Comparison of ENCODE assay signal across 12 mouse cellular contexts in genomic region chr2:144044726-144045125, GRCm38 (mm10). TPM values are rescaled to one million over a fixed set of nuclear protein-coding genes. Genes with fewer than 3 reads are reported as not detected.
DNase-seq lines count a peak whose midpoint lies in the region; TF ChIP-seq lines count a peak whose summit lies in the region.
"Had no signal": no experiment of that assay in that cellular context is flagged by ENCODE, and none has a peak within 500 bp of the region (broad histone marks: within the 10 kb centered on the region; RNA-seq: fewer than 3 reads in every experiment).

No protein-coding gene starts in this region.

- no peaks in the 10 kb centered on the region for H3K27me3 ChIP-seq in kidney, adult 2 months (replicated peaks; ENCODE audit: control insufficient read depth, insufficient read depth, low read length)
- no peaks in the 10 kb centered on the region for H3K27me3 ChIP-seq in embryonic facial prominence, embryonic 10.5 days (replicated peaks; ENCODE audit: low read depth, poor library complexity, severe bottlenecking)
- H3K27me3 ChIP-seq: forebrain, embryonic 15.5 days had no signal

- H3K9me3 ChIP-seq in embryonic facial prominence, embryonic 10.5 days: peaks cover 12% of the 10 kb centered on the region; the same call in 1 of the 2 replicates
- H3K9me3 ChIP-seq: forebrain, embryonic 15.5 days; limb, embryonic 10.5 days had no signal

- no peaks in the 10 kb centered on the region for H3K36me3 ChIP-seq in kidney, adult 2 months (ENCODE audit: control insufficient read depth, insufficient read depth, low read length)
- H3K36me3 ChIP-seq in embryonic facial prominence, embryonic 10.5 days (replicated peaks): no peaks in the 10 kb centered on the region
- H3K36me3 ChIP-seq: forebrain, embryonic 15.5 days; limb, embryonic 10.5 days had no signal

- no peaks in the 10 kb centered on the region for H3K4me1 ChIP-seq in lung, adult 2 months (ENCODE audit: control insufficient read depth, insufficient read depth, low read length)
- H3K4me1 ChIP-seq in kidney, adult 2 months (ENCODE audit: control insufficient read depth, insufficient read depth, low read length): no peaks in the 10 kb centered on the region
- peaks cover 10% of the 10 kb centered on the region for H3K4me1 ChIP-seq in embryonic facial prominence, embryonic 10.5 days
- H3K4me1 ChIP-seq: forebrain, embryonic 15.5 days had no signal

- no peak for TF ChIP-seq POLR2A in lung, adult 2 months (IDR thresholded peaks at IDR 0.05; ENCODE audit: borderline replicate concordance, extremely low read depth, low read depth, low read length)
- no peak for TF ChIP-seq POLR2A in kidney, adult 2 months (IDR thresholded peaks at IDR 0.05; ENCODE audit: low read depth, low read length)

- no peak overlapping the region for H3K27ac ChIP-seq in kidney, adult 2 months (ENCODE audit: insufficient read depth, low read depth, low read length)
- no peak overlapping the region for H3K27ac ChIP-seq in embryonic facial prominence, embryonic 10.5 days (replicated peaks)
- H3K27ac ChIP-seq: forebrain, embryonic 15.5 days; limb, embryonic 10.5 days had no signal

- no peak for TF ChIP-seq CTCF in lung, adult 2 months (IDR thresholded peaks at IDR 0.05; ENCODE audit: insufficient read depth, low read length)
- TF ChIP-seq CTCF in kidney, adult 2 months (conservative IDR thresholded peaks at IDR 0.05; ENCODE audit: insufficient read depth, insufficient read length, low read depth, low read length): no peak

- peak; percentile 53 for DNase-seq in lung, postnatal 10 days
- no peak for DNase-seq in lung, adult 2 months
- DNase-seq in gastrocnemius, adult 8-10 months (ENCODE audit: low spot score in 2 of 2): peak; percentile 34 to 55
- peak; percentile 52 to 67 for DNase-seq in layer of hippocampus, postnatal 14 days (ENCODE audit: low spot score in 2 of 2)
- DNase-seq in right cerebral cortex, postnatal 4 days: peak; percentile 58
- no peak for DNase-seq in kidney, adult 2 months
- no peak for DNase-seq in embryonic facial prominence, embryonic 10.5 days (ENCODE audit: low spot score)
- no peak for DNase-seq in urinary bladder, postnatal 14 days (ENCODE audit: low spot score)

- WGBS in lung, adult 2 months: 75% methylated on average over 6 of the region's 6 CpGs
- WGBS in kidney, adult 2 months: 78% methylated on average over 6 of the region's 6 CpGs
- 75% methylated on average over 6 of the region's 6 CpGs for WGBS in embryonic facial prominence, embryonic 10.5 days

- H3K4me3 ChIP-seq in lung, adult 2 months (replicated peaks; ENCODE audit: extremely low read depth, low read depth, low read length): no peak overlapping the region
- H3K4me3 ChIP-seq in kidney, adult 2 months (ENCODE audit: insufficient read depth, low read depth, low read length): no peak overlapping the region
- H3K4me3 ChIP-seq in embryonic facial prominence, embryonic 10.5 days: no peak overlapping the region
- H3K4me3 ChIP-seq: forebrain, embryonic 15.5 days; limb, embryonic 10.5 days had no signal

RNA-seq across cellular contexts. Expression of gene Banf2, which starts 11.9 kb away (rescaled TPM):
- not detected in 2 replicates for polyA plus RNA-seq in lung, adult 2 months (2012; rRNA removed)
- total RNA-seq in gastrocnemius, adult 8-10 months (2022): not detected
- not detected for total RNA-seq in layer of hippocampus, postnatal 14 days (2021)
- polyA plus RNA-seq in kidney, adult 2 months (2012; rRNA removed): not detected in 2 replicates
- polyA plus RNA-seq in embryonic facial prominence, embryonic 10.5 days (2016; fragmentation: Nextera tagmentation; extraction: Ambion mirVana): not detected in 2 replicates
- polyA plus RNA-seq: forebrain, embryonic 15.5 days; limb, embryonic 10.5 days; midbrain, embryonic 11.5 days; small intestine, adult 2 months had no signal

RNA-seq across cellular contexts. Expression of gene Rrbp1, which starts 33.7 kb away (rescaled TPM):
- polyA plus RNA-seq in lung, adult 2 months (2012; rRNA removed): 68.8 and 78.1 TPM in 2 replicates
- 10 to 100 TPM; 21.1 to 36.7 (median 29.5) TPM for total RNA-seq in gastrocnemius, adult 8-10 months (2022)
- total RNA-seq in layer of hippocampus, postnatal 14 days (2021): 10 to 100 TPM; 86.8 to 90.1 TPM
- polyA plus RNA-seq in kidney, adult 2 months (2012; rRNA removed): 61.7 and 69.2 TPM in 2 replicates
- 50.7 and 57.8 TPM in 2 replicates for polyA plus RNA-seq in embryonic facial prominence, embryonic 10.5 days (2016; fragmentation: Nextera tagmentation; extraction: Ambion mirVana)

Comparison
In these comparisons a context has a peak if more than half of its experiments do, and no peak if none do; other contexts are left out.
1. DNase-seq: peak in lung, postnatal 10 days (single experiment), gastrocnemius, adult 8-10 months (2 of 2), layer of hippocampus, postnatal 14 days (2 of 2) and right cerebral cortex, postnatal 4 days (single experiment); none in lung, adult 2 months (single experiment), kidney, adult 2 months (single experiment), embryonic facial prominence, embryonic 10.5 days (single experiment) and urinary bladder, postnatal 14 days (single experiment).